Mouse (Mus musculus) liver, adult 2 months (tissue): ENCODE results near the gene Slc22a23. TPM values are rescaled to one million over a fixed set of nuclear protein-coding genes. Genes with fewer than 3 reads are reported as not detected.

Experiments
- DNase-seq: peaks from one replicate; pipeline ENCODE4 v3.0.0-alpha.2; 2011; ENCODE audit warnings: low read depth, low spot score; ENCODE audit errors: extremely low read depth
- H3K27ac ChIP-seq: fragments of 200-500 bp; replicated peaks from 2 replicates; pipeline ENCODE4 v1.5.1; 2012; ENCODE audit warnings: low read depth, mild to moderate bottlenecking, control low read depth, inconsistent platforms, low read length; ENCODE audit not compliant: insufficient read depth
- H3K27me3 ChIP-seq: fragments of 200-500 bp; 2 replicates; pipeline ENCODE4 v1.6.1; 2012; ENCODE audit warnings: mild to moderate bottlenecking, moderate library complexity, low read length, inconsistent platforms; ENCODE audit not compliant: control insufficient read depth, insufficient read depth
- H3K36me3 ChIP-seq: fragments of 200-500 bp; 2 replicates; pipeline ENCODE4 v1.6.1; 2012; ENCODE audit warnings: low read length, inconsistent platforms; ENCODE audit not compliant: control insufficient read depth, insufficient read depth
- H3K4me1 ChIP-seq: fragments of 200-500 bp; 2 replicates; pipeline ENCODE4 v1.6.1; 2011; ENCODE audit warnings: low read length; ENCODE audit not compliant: control insufficient read depth, insufficient read depth
- H3K4me3 ChIP-seq: fragments of 200-500 bp; 2 replicates; pipeline ENCODE4 v1.5.1; 2011; ENCODE audit warnings: low read depth, mild to moderate bottlenecking, control low read depth, low read length, moderate library complexity; ENCODE audit not compliant: insufficient read depth
- H3K79me2 ChIP-seq: fragments of 200-500 bp; 2 replicates; pipeline ENCODE4 v1.6.1; 2012; ENCODE audit warnings: inconsistent platforms, mild to moderate bottlenecking, low read length, moderate library complexity; ENCODE audit not compliant: control insufficient read depth, insufficient read depth
- H3K9ac ChIP-seq: fragments of 200-500 bp; 2 replicates; pipeline ENCODE4 v1.6.1; 2012; ENCODE audit warnings: low read depth, mild to moderate bottlenecking, control low read depth, inconsistent platforms, low read length
- CTCF ChIP-seq: fragments of 200-500 bp; IDR thresholded peaks from 2 replicates; pipeline ENCODE4 v1.5.1; 2011; ENCODE audit warnings: low read depth, low read length, control low read depth
- POLR2A ChIP-seq: fragments of 200-500 bp; IDR thresholded peaks from 2 replicates; pipeline ENCODE4 v1.6.1; 2011; ENCODE audit warnings: low read length, control low read depth; ENCODE audit not compliant: insufficient read depth; ENCODE audit errors: extremely low read depth
- WGBS: fragments of 180-500 bp; shearing (Covaris S2); methylation state at CpG from one replicate; pipeline ENCODE4 v1.1.7; 2018; 5-methylcytosine and 5-hydroxymethylcytosine counted together
- polyA plus RNA-seq: library from polyadenylated mRNA; depleted of rRNA; stranded (reverse); fragments of >200 nt; gene quantifications from 2 replicates; pipeline ENCODE4 v1.2.3, GENCODE M21; 2012
- total RNA-seq: library from RNA; depleted of rRNA; stranded (reverse); fragments of >200 nt; gene quantifications from 2 replicates; pipeline ENCODE4 v1.2.3, GENCODE M21; 2014

Slc22a23 gene
- total and polyA plus RNA-seq, 2 experiments = 31.6 to 50.6 TPM

GRCm38 (mm10) chr13:34174025-34174424 lies 171.0 kb downstream of the Slc22a23 start:
- Histone ChIP-seq H3K4me1 (no peaks in the 10 kb centered on the region), H3K27me3 (no peaks in the 10 kb centered on the region), H3K27ac (no peak overlapping the region), H3K4me3 (no peak overlapping the region), H3K9ac (no peak overlapping the region), H3K79me2 (no peaks in the 10 kb centered on the region), H3K36me3 (no peaks in the 10 kb centered on the region)
- DNase-seq = no peak
- TF ChIP-seq POLR2A = no peak
- TF ChIP-seq CTCF = no peak
- WGBS = 88% methylated on average over 6 of the region's 6 CpGs

- H3K4me3 ChIP-seq = peak overlapping the region; percentile 68
- peaks cover 3% of the 10 kb centered on the region; the same call in 1 of the 2 replicates for H3K4me1 ChIP-seq
- H3K27ac ChIP-seq = no peak overlapping the region
- H3K27me3 ChIP-seq = no peaks in the 10 kb centered on the region
- 0 out of 2 replicates have a peak, but pooled peaks cover 3% of the 10 kb centered on the region for H3K79me2 ChIP-seq
- no peak for TF ChIP-seq POLR2A
- TF ChIP-seq CTCF = no peak
- DNase-seq = peak; percentile 15
- WGBS = 25% methylated on average over 12 of the region's 12 CpGs
- H3K9ac ChIP-seq = peak overlapping the region; percentile 33; the same call in 1 of the 2 replicates
- H3K36me3 ChIP-seq = peaks cover 6% of the 10 kb centered on the region; the same call in 1 of the 2 replicates
Observed at GRCm38 (mm10) chr13:34163304-34163975, 181.5 kb downstream of the Slc22a23 start.

GRCm38 (mm10) chr13:34162491-34163303 lies 182.3 kb downstream of the Slc22a23 start, which contains the start of gene Psmg4:
TSS of gene Psmg4 (plus strand) at chr13:34162964.
- TF ChIP-seq CTCF (no peak), POLR2A (peak; percentile 68; the same call in 1 of the 2 replicates)
- Histone ChIP-seq H3K79me2 (0 out of 2 replicates have a peak, but pooled peaks cover 3% of the 10 kb centered on the region), H3K27ac (peak within 1 kb of the TSS; percentile 67), H3K27me3 (no peaks in the 10 kb centered on the region), H3K4me1 (peaks cover 3% of the 10 kb centered on the region; the same call in 1 of the 2 replicates), H3K36me3 (peaks cover 6% of the 10 kb centered on the region; the same call in 1 of the 2 replicates), H3K4me3 (peak within 1 kb of the TSS; percentile 68), H3K9ac (peak within 1 kb of the TSS; percentile 77)
- WGBS = 5% methylated on average over 44 of the region's 44 CpGs
- peak; percentile 73 for DNase-seq

- Histone ChIP-seq H3K9ac (no peak overlapping the region), H3K27me3 (no peaks in the 10 kb centered on the region), H3K79me2 (0 out of 2 replicates have a peak, but pooled peaks cover 3% of the 10 kb centered on the region), H3K36me3 (no peaks in the 10 kb centered on the region), H3K4me1 (peaks cover 3% of the 10 kb centered on the region; the same call in 1 of the 2 replicates), H3K27ac (no peak overlapping the region), H3K4me3 (no peak overlapping the region)
- TF ChIP-seq CTCF (no peak), POLR2A (no peak)
- no peak for DNase-seq
- WGBS = 78% methylated on average over 1 of the region's 1 CpGs
Observed at GRCm38 (mm10) chr13:34159926-34160325, 185.1 kb downstream of the Slc22a23 start.

- TF ChIP-seq POLR2A = no peak
- no peak for TF ChIP-seq CTCF
- Histone ChIP-seq H3K79me2 (no peaks in the 10 kb centered on the region), H3K9ac (no peak overlapping the region), H3K4me3 (no peak overlapping the region), H3K4me1 (peaks cover 3% of the 10 kb centered on the region; the same call in 1 of the 2 replicates), H3K36me3 (no peaks in the 10 kb centered on the region), H3K27me3 (no peaks in the 10 kb centered on the region), H3K27ac (no peak overlapping the region)
- no peak for DNase-seq
- 86% methylated on average over 3 of the region's 3 CpGs for WGBS
Observed at GRCm38 (mm10) chr13:34157596-34158157, 187.3 kb downstream of the Slc22a23 start.
